Mouse (Mus musculus): Measurements from ENCODE around the gene Naa30.
A peak's percentile ranks its signal among the peaks of the same experiment; 100 is the strongest.

The Naa30 gene

GRCm38 (mm10) chr14:49226471-49226870 lies 54.4 kb downstream of the Naa30 start:
- no peak for DNase-seq (ENCODE audit: low read depth)

GRCm38 (mm10) chr14:49226986-49227385 lies 55.0 kb downstream of the Naa30 start:
- no peak for DNase-seq (ENCODE audit: low read depth)

- no peak for DNase-seq (ENCODE audit: low read depth)
Measured at GRCm38 (mm10) chr14:49231845-49232244, 59.8 kb downstream of the Naa30 start.

- peak; percentile 40 for DNase-seq (ENCODE audit: low read depth)
Measured at GRCm38 (mm10) chr14:49234788-49235515, 62.9 kb downstream of the Naa30 start.

GRCm38 (mm10) chr14:49238206-49238605 lies 66.2 kb downstream of the Naa30 start:
- peak; percentile 13 for DNase-seq (ENCODE audit: low read depth)

All from c-Kit-positive CD71-negative TER-119-negative erythroid progenitor cells, embryonic 14.5 days (primary cell).